Mouse (Mus musculus): ENCODE measurements around the gene Aurka. TPM values are rescaled to one million over a fixed set of nuclear protein-coding genes. Genes with fewer than 3 reads are reported as not detected.

Aurka gene
- total and polyA plus RNA-seq, 2 experiments from 2014 or later: 10.9 to 13.7 TPM

DNA sequence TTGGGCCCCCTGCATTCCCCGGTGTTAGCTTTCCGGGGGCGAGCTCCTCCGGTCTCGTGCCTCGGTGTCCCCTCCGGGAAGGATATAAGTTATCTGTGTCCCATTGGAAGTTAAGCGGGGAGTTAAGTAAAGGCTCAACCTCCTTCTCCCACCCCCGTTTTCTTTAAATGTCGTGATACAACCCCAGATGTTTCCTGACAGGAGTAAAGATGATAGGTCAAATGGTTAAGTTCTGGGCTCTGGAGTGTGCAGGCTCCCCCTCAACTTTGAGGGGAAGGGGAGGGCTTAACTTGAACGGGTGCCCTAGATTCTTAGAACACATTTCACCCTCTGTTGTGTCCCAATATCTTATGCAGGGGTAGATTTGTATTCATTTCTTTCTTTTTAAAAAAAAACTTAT is 923 bp upstream of the Aurka start:
- H3K4me2 ChIP-seq (ENCODE audit: low read depth, low read length): peak overlapping the region; percentile 84
- H3K9ac ChIP-seq (replicated peaks; ENCODE audit: low read length): peak overlapping the region; percentile 96
- ATAC-seq (no peak), DNase-seq (ENCODE audit: low spot score) (no peak)
- no peaks in the 10 kb centered on the region for H3K27me3 ChIP-seq (ENCODE audit: insufficient read depth, low read length)
- 0% methylated on average over 11 of the region's 11 CpGs for WGBS
- H3K9me3 ChIP-seq (ENCODE audit: low read length): no peaks in the 10 kb centered on the region
- TF ChIP-seq CTCF (IDR thresholded peaks at IDR 0.05; ENCODE audit: low read depth): no peak
- peaks cover 32% of the 10 kb centered on the region for H3K36me3 ChIP-seq (ENCODE audit: insufficient read depth, low read length)
- H3K4me3 ChIP-seq (ENCODE audit: low read length): peak overlapping the region; percentile 95
- peak overlapping the region; percentile 91; the same call in 1 of the 2 replicates for H3K27ac ChIP-seq
- H3K4me1 ChIP-seq (ENCODE audit: insufficient read depth, low read length): peaks cover 7% of the 10 kb centered on the region

DNA sequence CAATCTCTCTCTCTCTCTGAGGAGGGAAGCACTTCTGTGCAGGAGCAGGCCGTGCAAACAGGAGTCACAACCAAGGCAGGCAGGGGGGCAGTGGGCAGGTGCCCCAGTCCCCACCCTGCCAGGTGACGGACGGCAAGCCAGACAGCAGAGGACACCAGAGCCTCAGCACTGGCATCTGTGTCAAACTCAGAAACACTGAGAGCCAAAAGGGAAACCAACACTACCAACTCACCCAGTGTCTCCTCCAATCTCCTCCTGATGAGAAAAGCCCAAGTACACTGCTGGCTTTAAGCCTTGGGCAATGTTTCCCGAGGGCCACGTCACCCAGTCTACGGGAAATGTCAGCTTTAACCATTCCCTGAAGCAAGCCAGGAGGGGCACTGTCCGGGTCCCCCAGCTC is 7.2 kb downstream of the Aurka start:
- DNase-seq (ENCODE audit: low spot score): no peak
- no peak overlapping the region for H3K27ac ChIP-seq
- no peak overlapping the region for H3K4me3 ChIP-seq (ENCODE audit: low read length)
- WGBS: 93% methylated on average over 7 of the region's 7 CpGs
- no peaks in the 10 kb centered on the region for H3K4me1 ChIP-seq (ENCODE audit: insufficient read depth, low read length)
- peaks cover 16% of the 10 kb centered on the region; the same call in 1 of the 2 replicates for H3K36me3 ChIP-seq (ENCODE audit: insufficient read depth, low read length)
- no peak for ATAC-seq
- H3K4me2 ChIP-seq (ENCODE audit: low read depth, low read length): no peak overlapping the region
- H3K9me3 ChIP-seq (ENCODE audit: low read length): no peaks in the 10 kb centered on the region
- H3K27me3 ChIP-seq (ENCODE audit: insufficient read depth, low read length): no peaks in the 10 kb centered on the region
- TF ChIP-seq CTCF (IDR thresholded peaks at IDR 0.05; ENCODE audit: low read depth): no peak
- H3K9ac ChIP-seq (replicated peaks; ENCODE audit: low read length): no peak overlapping the region

DNA sequence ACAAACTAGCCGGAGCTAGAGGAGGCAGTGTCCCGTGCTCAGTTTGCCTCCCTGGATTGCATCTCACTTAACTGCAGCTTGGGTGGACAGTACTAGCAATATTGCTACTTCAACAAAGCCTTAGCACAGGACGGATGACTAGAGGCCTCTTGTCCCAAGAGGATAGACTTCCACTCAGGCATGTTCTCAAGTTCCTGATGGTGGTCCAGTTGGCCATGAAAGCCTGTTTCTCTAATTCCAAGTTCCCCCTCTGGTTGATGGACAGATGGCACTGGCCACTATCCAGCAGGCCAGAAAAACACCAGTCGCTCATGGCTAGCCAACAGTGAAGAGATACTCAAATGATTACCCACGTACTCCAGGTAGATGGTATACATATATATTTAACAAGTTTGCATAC is 14.5 kb downstream of the Aurka start:
- H3K9me3 ChIP-seq (ENCODE audit: low read length): no peaks in the 10 kb centered on the region
- DNase-seq (ENCODE audit: low spot score) (peak; percentile 74), ATAC-seq (peak; percentile 62)
- H3K27me3 ChIP-seq (ENCODE audit: insufficient read depth, low read length): no peaks in the 10 kb centered on the region
- H3K4me2 ChIP-seq (ENCODE audit: low read depth, low read length): no peak overlapping the region
- H3K27ac ChIP-seq: peak overlapping the region; percentile 17; the same call in 1 of the 2 replicates
- no peak overlapping the region for H3K9ac ChIP-seq (replicated peaks; ENCODE audit: low read length)
- no peak for TF ChIP-seq CTCF (IDR thresholded peaks at IDR 0.05; ENCODE audit: low read depth)
- 48% methylated on average over 5 of the region's 5 CpGs for WGBS
- H3K4me3 ChIP-seq (ENCODE audit: low read length): no peak overlapping the region
- H3K4me1 ChIP-seq (ENCODE audit: insufficient read depth, low read length): 0 out of 2 replicates have a peak, but pooled peaks cover 3% of the 10 kb centered on the region
- H3K36me3 ChIP-seq (ENCODE audit: insufficient read depth, low read length): no peaks in the 10 kb centered on the region

DNA sequence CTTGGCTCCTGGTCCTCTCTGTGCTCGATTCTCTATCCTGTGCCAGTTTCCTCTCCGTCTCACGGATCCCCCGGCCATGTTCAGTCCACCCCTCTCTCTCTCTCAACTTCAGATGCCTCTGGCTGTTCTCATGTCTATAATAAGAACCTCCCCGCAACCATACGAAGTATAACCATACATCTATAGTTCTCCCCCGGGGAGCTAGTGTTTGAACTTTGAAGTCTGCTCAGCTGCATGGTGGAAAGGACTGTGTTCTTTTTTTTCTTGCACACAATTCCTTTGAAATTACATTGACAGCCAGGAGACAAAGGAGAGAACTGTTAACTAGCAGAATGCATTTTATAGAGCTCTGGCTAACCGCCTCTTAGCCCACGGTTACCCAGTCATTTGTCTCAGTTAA is 15.6 kb downstream of the Aurka start:
- H3K36me3 ChIP-seq (ENCODE audit: insufficient read depth, low read length): no peaks in the 10 kb centered on the region
- DNase-seq (ENCODE audit: low spot score): no peak
- no peak overlapping the region for H3K4me3 ChIP-seq (ENCODE audit: low read length)
- H3K27ac ChIP-seq: no peak overlapping the region
- ATAC-seq: no peak
- H3K27me3 ChIP-seq (ENCODE audit: insufficient read depth, low read length): no peaks in the 10 kb centered on the region
- H3K9me3 ChIP-seq (ENCODE audit: low read length): no peaks in the 10 kb centered on the region
- 51% methylated on average over 9 of the region's 9 CpGs for WGBS
- no peak for TF ChIP-seq CTCF (IDR thresholded peaks at IDR 0.05; ENCODE audit: low read depth)
- H3K4me2 ChIP-seq (ENCODE audit: low read depth, low read length): no peak overlapping the region
- 0 out of 2 replicates have a peak, but pooled peaks cover 3% of the 10 kb centered on the region for H3K4me1 ChIP-seq (ENCODE audit: insufficient read depth, low read length)
- no peak overlapping the region for H3K9ac ChIP-seq (replicated peaks; ENCODE audit: low read length)

- no peak overlapping the region for H3K9ac ChIP-seq (replicated peaks; ENCODE audit: low read length)
- no peak for ATAC-seq
Observed at GRCm38 (mm10) chr2:172353218-172353617, 17.1 kb downstream of the Aurka start.

DNA sequence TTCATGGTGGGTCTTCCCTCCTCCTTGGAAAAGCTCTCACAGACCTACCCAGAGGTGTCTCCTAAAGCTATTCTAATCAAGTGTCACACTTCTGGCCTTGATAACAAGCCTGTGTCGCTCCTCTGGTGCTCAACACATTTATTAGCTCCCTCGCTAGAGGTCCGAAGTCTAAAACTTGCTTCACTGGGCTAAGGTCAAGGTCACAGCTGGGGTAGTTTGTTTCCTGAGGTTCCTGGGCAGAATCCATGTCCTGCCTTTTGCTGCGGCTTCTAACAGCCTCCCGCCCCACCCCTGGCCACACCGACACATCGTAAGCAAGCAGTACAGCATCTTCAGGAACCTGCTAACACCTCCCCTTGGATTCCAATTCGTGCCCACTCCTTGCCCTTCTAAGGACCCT is 19.6 kb downstream of the Aurka start:
- H3K27ac ChIP-seq: no peak overlapping the region
- no peak overlapping the region for H3K9ac ChIP-seq (replicated peaks; ENCODE audit: low read length)
- H3K4me2 ChIP-seq (ENCODE audit: low read depth, low read length): no peak overlapping the region
- no peaks in the 10 kb centered on the region for H3K9me3 ChIP-seq (ENCODE audit: low read length)
- H3K4me1 ChIP-seq (ENCODE audit: insufficient read depth, low read length): peaks cover 14% of the 10 kb centered on the region; the same call in 1 of the 2 replicates
- H3K4me3 ChIP-seq (ENCODE audit: low read length): no peak overlapping the region
- ATAC-seq (no peak), DNase-seq (ENCODE audit: low spot score) (no peak)
- TF ChIP-seq CTCF (IDR thresholded peaks at IDR 0.05; ENCODE audit: low read depth): no peak
- no peaks in the 10 kb centered on the region for H3K36me3 ChIP-seq (ENCODE audit: insufficient read depth, low read length)
- H3K27me3 ChIP-seq (ENCODE audit: insufficient read depth, low read length): no peaks in the 10 kb centered on the region
- 82% methylated on average over 8 of the region's 8 CpGs for WGBS

More at GRCm38 (mm10) chr2:172353218-172353617, 17.1 kb downstream of the Aurka start:
- peak; percentile 70 for DNase-seq (ENCODE audit: low spot score)
- Histone ChIP-seq H3K9me3 (ENCODE audit: low read length) (no peaks in the 10 kb centered on the region), H3K36me3 (ENCODE audit: insufficient read depth, low read length) (no peaks in the 10 kb centered on the region), H3K27me3 (ENCODE audit: insufficient read depth, low read length) (no peaks in the 10 kb centered on the region), H3K4me3 (ENCODE audit: low read length) (no peak overlapping the region), H3K4me1 (ENCODE audit: insufficient read depth, low read length) (peaks cover 12% of the 10 kb centered on the region; the same call in 1 of the 2 replicates), H3K4me2 (ENCODE audit: low read depth, low read length) (no peak overlapping the region), H3K27ac (peak overlapping the region; percentile 20; the same call in 1 of the 2 replicates)
- 36% methylated on average over 9 of the region's 9 CpGs for WGBS
- TF ChIP-seq CTCF (IDR thresholded peaks at IDR 0.05; ENCODE audit: low read depth): no peak

DNA sequence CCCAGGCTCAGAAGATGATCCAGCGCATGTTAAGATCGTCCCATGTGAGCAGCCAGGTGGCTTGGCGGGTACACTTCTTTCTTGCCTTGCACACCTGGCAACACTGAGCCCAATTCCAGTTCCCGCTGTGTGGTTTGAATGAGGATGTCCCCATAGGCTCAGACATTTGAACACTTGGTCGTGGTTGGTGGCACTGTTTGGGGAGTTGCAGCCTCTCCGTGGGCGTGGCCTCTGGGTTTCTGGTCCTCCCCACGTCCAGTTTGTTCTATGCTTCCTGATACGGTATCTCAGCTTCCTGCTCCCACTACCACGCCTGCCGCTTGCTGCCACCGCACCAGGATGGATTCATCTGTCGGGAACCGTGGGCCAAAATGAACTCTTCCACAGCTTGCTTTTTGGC is 20.6 kb downstream of the Aurka start:
- Histone ChIP-seq H3K4me3 (ENCODE audit: low read length) (no peak overlapping the region), H3K27ac (no peak overlapping the region), H3K4me2 (ENCODE audit: low read depth, low read length) (no peak overlapping the region), H3K9me3 (ENCODE audit: low read length) (no peaks in the 10 kb centered on the region), H3K27me3 (ENCODE audit: insufficient read depth, low read length) (no peaks in the 10 kb centered on the region), H3K4me1 (ENCODE audit: insufficient read depth, low read length) (peaks cover 14% of the 10 kb centered on the region; the same call in 1 of the 2 replicates), H3K36me3 (ENCODE audit: insufficient read depth, low read length) (no peaks in the 10 kb centered on the region), H3K9ac (replicated peaks; ENCODE audit: low read length) (no peak overlapping the region)
- 75% methylated on average over 14 of the region's 14 CpGs for WGBS
- DNase-seq (ENCODE audit: low spot score) (no peak), ATAC-seq (no peak)
- no peak for TF ChIP-seq CTCF (IDR thresholded peaks at IDR 0.05; ENCODE audit: low read depth)

All from hindbrain, postnatal 0 days (tissue).